Mouse (Mus musculus) ES-E14 (cell line): Measurements from ENCODE around the gene Stk24. TPM values are rescaled to one million over a fixed set of nuclear protein-coding genes. Genes with fewer than 3 reads are reported as not detected.
A peak's percentile ranks its signal among the peaks of the same experiment; 100 is the strongest.

Experiments used
- DNase-seq: peaks from one replicate; pipeline ENCODE4 v3.0.0-alpha.2; 2013; ENCODE audit warnings: low read depth, low spot score
- H3K27ac ChIP-seq: 2 replicates; pipeline ENCODE4 v1.5.1; 2012; ENCODE audit warnings: low read depth, mild to moderate bottlenecking, low read length, moderate library complexity, mixed read lengths; ENCODE audit not compliant: poor library complexity, insufficient read depth, severe bottlenecking
- H3K36me3 ChIP-seq: 2 replicates; pipeline ENCODE4 v1.6.1; 2012; ENCODE audit warnings: mild to moderate bottlenecking, low read length, moderate library complexity, mixed read lengths; ENCODE audit not compliant: control insufficient read depth, poor library complexity, insufficient read depth, severe bottlenecking
- H3K4me1 ChIP-seq, 2 experiments: fragments of 150-350 bp in 1 of 2; sonication (generic) in 1 of 2; 2 replicates each; pipeline ENCODE4 v1.6.1; 2012; ENCODE audit warnings: low read length in 2 of 2, mild to moderate bottlenecking in 1 of 2, mixed read lengths in 1 of 2; ENCODE audit not compliant: control insufficient read depth in 2 of 2, insufficient read depth in 2 of 2, poor library complexity in 1 of 2
- H3K4me3 ChIP-seq, 2 experiments: fragments of 150-350 bp in 1 of 2; sonication (generic) in 1 of 2; 2 replicates each; pipeline ENCODE4 v1.5.1; 2012; ENCODE audit warnings: low read length in 2 of 2, low read depth in 1 of 2, mild to moderate bottlenecking in 1 of 2, mixed read lengths in 1 of 2; ENCODE audit not compliant: insufficient read depth in 1 of 2, poor library complexity in 1 of 2, severe bottlenecking in 1 of 2
- H3K9ac ChIP-seq: 2 replicates; pipeline ENCODE4 v1.6.1; 2012; ENCODE audit warnings: low read depth, mild to moderate bottlenecking, low read length, mixed read lengths; ENCODE audit not compliant: poor library complexity, insufficient read depth, severe bottlenecking
- H3K9me3 ChIP-seq: fragments of 150-350 bp; sonication (generic); 2 replicates; pipeline ENCODE4 v1.6.1; 2012; ENCODE audit warnings: low read depth, mild to moderate bottlenecking, low read length; ENCODE audit not compliant: control insufficient read depth, insufficient read depth
- CHD2 ChIP-seq: IDR thresholded peaks from 2 replicates; pipeline ENCODE4 v1.6.1; 2014; ENCODE audit warnings: mild to moderate bottlenecking, low read depth, low read length, inconsistent platforms
- HCFC1 ChIP-seq: IDR thresholded peaks from 2 replicates; pipeline ENCODE4 v1.6.1; 2012; ENCODE audit warnings: low read length, inconsistent platforms, borderline replicate concordance; ENCODE audit not compliant: insufficient read depth
- MAFK ChIP-seq: IDR thresholded peaks from 2 replicates; pipeline ENCODE4 v1.6.1; 2014; ENCODE audit warnings: mild to moderate bottlenecking, low read depth, low read length, inconsistent platforms; ENCODE audit not compliant: insufficient read depth
- ZC3H11A ChIP-seq: IDR thresholded peaks from 2 replicates; pipeline ENCODE4 v1.6.1; 2012; ENCODE audit warnings: low read depth, mild to moderate bottlenecking, inconsistent platforms, low read length, borderline replicate concordance
- ZNF384 ChIP-seq: IDR thresholded peaks from 2 replicates; pipeline ENCODE4 v1.6.1; 2012; ENCODE audit warnings: low read depth, low read length, inconsistent platforms
- in situ Hi-C, 2 experiments: fragments of 600-800 bp; cut with MboI; formaldehyde crosslinking; loops; one replicate each; pipeline ENCODE4 v1.15.1; 2025; ENCODE audit warnings: low sequenced_read_pairs in 2 of 2, inconsistent platforms in 1 of 2; ENCODE audit not compliant: unreplicated experiment in 2 of 2
- total RNA-seq: library from RNA; depleted of rRNA; stranded (reverse); fragments of 300-350 nt; gene quantifications from 2 replicates; pipeline ENCODE4 v1.2.3, GENCODE M21; 2012

Stk24 gene
- total RNA-seq, 1 experiment: 21.2 TPM

DNA sequence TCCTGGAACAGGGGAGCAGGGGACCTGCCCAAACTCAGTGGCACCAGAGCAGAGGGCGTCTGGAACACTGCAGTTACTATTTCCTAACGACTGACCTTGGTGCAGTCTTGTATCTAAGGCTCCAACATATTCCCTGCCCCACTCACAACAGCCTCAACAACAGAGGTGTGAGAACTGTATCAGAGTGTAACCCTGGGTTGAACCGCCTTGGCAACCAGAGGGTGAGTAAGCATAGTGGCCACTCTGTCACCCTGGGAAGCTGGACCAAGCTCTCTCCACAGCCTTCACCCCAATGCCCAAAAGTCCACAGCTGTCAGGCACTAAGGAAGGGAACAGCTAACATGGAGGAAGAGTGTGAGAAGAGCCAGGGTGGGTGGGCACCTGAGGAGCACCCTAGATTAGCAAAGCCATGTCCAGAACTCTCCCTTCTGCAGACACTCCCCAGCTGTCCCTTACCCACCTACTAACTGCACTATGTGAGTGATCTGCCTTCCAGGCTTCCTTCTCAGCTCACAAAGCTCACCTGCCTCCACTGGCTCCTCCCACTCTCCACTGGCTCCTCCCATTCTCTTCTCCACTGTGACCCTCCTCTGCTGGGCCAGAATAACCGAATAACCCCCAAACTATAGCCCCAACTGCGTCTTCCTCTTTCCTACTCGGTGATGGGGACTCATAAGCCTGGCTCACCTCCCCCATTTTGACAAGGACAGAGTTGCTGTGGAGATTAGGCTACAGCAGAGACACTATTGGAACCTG lies 69.3 kb downstream of the Stk24 start:
- no peak for TF ChIP-seq HCFC1
- TF ChIP-seq ZC3H11A: no peak
- no peak for TF ChIP-seq ZNF384
- TF ChIP-seq CHD2: no peak
- no peak for TF ChIP-seq MAFK
- no peak for DNase-seq
- Histone ChIP-seq H3K9ac (no peak overlapping the region), H3K36me3 (no peaks in the 10 kb centered on the region; the same call in 1 of the 2 replicates), H3K9me3 (no peaks in the 10 kb centered on the region), H3K27ac (peak overlapping the region; percentile 26; the same call in 1 of the 2 replicates), H3K4me3 (no peak overlapping the region), H3K4me1 (peaks cover 11 to 24% of the 10 kb centered on the region in 2 experiments; a peak in 3 of 4 replicates)
- in situ Hi-C loops: no loop called here

GRCm38 (mm10) chr14:121309909-121310308 lies 69.9 kb downstream of the Stk24 start:
- Histone ChIP-seq H3K4me3 (no peak overlapping the region), H3K27ac (no peak overlapping the region), H3K36me3 (no peaks in the 10 kb centered on the region; the same call in 1 of the 2 replicates), H3K9ac (no peak overlapping the region), H3K4me1 (peaks cover 13 to 25% of the 10 kb centered on the region in 2 experiments; a peak in 3 of 4 replicates), H3K9me3 (no peaks in the 10 kb centered on the region)
- TF ChIP-seq CHD2: no peak
- in situ Hi-C loops: no loop called here
- no peak for DNase-seq

DNA sequence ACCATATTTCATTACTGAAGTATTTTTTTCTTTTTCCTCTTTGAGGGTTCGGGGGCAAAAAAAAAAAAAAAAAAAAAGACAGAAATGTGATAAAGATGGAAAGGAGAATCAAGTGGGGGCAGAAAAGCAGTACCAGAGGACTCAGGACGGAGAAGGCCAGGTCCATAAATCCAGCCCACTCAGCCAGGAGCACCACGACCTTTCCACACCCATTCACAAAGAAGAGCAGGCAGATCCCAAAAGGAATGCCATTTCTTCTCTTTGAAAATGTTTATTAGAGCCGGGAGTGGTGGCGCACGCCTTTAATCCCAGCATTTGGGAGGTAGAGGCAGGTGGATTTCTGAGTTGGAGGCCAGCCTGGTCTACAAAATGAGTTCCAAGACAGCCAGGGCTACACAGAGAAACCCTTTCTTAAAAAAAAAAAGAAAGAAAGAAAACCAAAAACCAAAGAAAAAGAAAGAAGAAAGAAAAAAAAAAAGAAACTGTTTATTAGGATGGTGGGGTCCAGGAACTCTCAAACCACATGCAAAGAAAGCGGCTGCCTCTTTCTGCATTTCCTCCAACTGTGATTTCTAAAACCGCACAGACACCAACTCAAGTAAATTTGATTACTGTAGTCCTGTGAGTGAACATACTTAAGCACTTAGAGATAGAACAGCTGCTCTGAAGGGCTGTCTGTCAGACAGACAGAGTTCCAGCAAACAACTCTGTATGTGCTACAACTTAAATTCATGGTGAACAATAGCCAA lies 74.3 kb downstream of the Stk24 start:
- H3K9ac ChIP-seq: no peak overlapping the region
- H3K4me1 ChIP-seq: peaks cover 17 to 34% of the 10 kb centered on the region in 2 experiments
- peak overlapping the region; percentile 40; the same call in 1 of the 2 replicates for H3K27ac ChIP-seq
- peaks cover 12% of the 10 kb centered on the region; the same call in 1 of the 2 replicates for H3K36me3 ChIP-seq
- no peak for DNase-seq
- in situ Hi-C loops: no loop called here
- H3K4me3 ChIP-seq: no peak overlapping the region
- TF ChIP-seq ZC3H11A: no peak
- no peak for TF ChIP-seq HCFC1
- no peak for TF ChIP-seq ZNF384
- no peak for TF ChIP-seq CHD2
- TF ChIP-seq MAFK: no peak
- no peaks in the 10 kb centered on the region for H3K9me3 ChIP-seq

GRCm38 (mm10) chr14:121304523-121304922 lies 75.3 kb downstream of the Stk24 start:
- Histone ChIP-seq H3K36me3 (peaks cover 17% of the 10 kb centered on the region; the same call in 1 of the 2 replicates), H3K27ac (no peak overlapping the region), H3K9me3 (no peaks in the 10 kb centered on the region), H3K4me3 (no peak overlapping the region), H3K9ac (no peak overlapping the region), H3K4me1 (peaks cover 14 to 24% of the 10 kb centered on the region in 2 experiments)
- in situ Hi-C loops: no loop called here
- TF ChIP-seq ZNF384 (no peak), MAFK (no peak), CHD2 (no peak), HCFC1 (no peak), ZC3H11A (no peak)
- no peak for DNase-seq
